Mouse (Mus musculus): ENCODE measurements around the gene Fam222a.

Fam222a gene

GRCm38 (mm10) chr5:114585682-114586081 is 17.9 kb downstream of the Fam222a start:
- no peak for DNase-seq

- no peak for DNase-seq
These were observed 20.1 kb downstream of the Fam222a start for GRCm38 (mm10) chr5:114587908-114588307.

- DNase-seq, result no peak
These were observed 20.6 kb downstream of the Fam222a start for GRCm38 (mm10) chr5:114588416-114588815.

GRCm38 (mm10) chr5:114589026-114589425 is 21.2 kb downstream of the Fam222a start:
- no peak for DNase-seq

GRCm38 (mm10) chr5:114589454-114589853 is 21.6 kb downstream of the Fam222a start:
- no peak for DNase-seq

DNA sequence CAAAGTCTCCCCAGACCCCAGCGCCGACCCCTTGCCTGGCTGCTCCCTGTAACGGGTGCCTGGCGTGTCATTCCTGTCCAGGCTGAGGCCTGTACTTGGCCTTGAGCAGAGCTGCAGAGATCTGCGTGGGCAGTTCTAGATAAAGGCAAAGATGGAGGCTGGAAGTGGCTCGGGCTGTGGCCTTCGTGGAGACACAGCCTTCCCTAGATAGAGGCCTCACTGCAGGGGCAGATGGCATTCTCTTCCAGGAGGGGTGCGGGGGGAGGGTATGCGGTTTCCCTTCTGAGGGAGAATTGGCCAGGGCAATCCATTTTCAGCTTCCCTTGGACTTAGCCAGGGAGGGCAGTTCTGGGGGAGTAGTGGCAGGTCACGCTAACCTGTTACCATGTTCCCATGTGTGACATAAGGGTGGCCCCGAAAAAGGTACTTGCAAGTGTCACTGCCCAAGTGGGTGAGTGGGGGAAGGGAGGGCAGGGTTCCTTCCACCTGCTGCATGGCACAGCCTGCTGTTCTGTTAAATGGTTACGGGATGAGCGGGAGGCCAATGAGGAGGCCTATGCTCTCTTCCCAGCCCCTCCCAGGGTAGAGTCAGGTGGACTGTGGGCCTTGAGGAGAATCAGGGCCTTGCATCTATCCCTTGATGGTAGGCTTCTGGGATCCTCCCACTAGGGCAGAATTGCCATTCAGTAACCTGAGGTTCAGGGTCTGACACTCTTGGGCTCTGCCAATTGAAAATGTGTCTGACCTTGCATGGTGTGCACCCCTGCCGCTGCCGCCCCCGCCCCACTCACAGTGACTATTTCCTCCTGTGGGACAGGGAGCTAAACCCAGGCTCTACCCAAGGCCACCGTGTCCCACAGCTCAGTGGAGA is 22.5 kb downstream of the Fam222a start:
- DNase-seq, result no peak

DNA sequence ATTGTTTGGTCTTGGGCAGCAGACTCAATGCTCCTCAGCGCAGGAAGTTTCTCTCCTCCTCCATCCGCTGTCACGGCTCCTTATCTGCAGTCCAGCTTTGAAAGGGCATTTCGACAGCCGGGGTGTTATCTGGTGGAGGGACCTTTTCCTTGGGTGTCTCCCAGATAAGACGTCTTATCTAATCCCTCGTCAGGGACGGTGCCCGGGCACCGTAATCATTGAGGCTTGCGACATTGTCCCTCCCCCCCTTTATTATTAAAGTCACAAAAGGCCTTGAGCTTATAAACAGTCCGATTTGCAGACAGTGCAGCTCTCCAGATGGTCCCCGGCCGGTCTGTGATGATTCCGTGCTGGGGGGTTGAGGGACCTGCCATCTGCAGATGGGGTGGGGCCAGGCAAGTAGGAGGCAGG is 23.3 kb downstream of the Fam222a start:
- DNase-seq, result no peak

GRCm38 (mm10) chr5:114592463-114593160 is 24.8 kb downstream of the Fam222a start:
- no peak for DNase-seq

DNA sequence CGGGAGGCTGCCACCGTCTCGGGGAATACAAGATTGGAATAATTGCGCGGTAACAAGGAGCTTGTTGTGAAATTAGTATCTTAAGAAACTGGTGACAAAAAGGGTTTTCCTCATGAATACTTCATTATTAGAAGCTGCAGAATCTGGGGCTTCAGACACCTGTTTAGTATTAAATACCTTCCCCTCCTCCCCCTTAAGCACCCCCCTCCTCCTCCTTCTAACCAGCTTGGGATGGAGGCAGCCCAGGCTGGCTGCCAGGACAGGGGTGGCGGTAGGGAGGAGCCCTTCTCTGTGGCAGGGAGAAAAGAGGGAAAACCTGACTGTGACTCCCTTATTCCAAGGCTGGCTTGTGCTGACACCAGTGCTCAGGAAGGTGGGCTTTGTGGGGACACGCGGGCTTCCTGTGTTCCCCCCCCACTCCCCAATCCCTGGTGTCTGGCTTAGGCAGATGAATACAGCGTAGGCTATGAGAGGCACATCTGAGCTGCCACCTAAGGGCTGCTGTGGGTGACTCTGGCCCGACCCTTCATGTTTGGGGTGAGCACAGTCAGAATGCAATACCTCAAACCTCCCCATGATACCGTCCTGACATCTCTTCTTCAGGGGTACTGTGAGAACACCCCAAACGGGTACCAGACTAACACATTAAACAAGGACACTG is 25.5 kb downstream of the Fam222a start:
- no peak for DNase-seq

DNA sequence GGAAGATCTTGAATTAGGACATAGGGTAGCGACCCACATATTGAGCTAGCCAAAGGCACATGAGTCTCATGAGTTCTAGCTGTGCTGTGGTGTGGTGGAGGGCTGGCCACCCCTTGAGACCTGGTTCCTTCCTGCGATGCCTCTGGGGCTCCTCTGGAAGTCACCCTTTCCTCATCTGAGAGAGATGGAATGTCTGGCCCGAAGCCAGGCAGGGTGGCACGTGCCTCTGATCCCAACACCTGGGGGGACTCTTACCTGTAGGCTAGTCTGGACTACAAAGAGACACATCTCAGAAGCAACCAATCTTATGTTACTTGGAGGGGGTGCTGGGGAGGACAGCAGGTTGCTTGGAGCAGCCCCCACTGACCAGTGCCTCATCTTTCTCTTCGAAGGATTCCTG is 26.1 kb downstream of the Fam222a start:
- no peak for DNase-seq

DNA sequence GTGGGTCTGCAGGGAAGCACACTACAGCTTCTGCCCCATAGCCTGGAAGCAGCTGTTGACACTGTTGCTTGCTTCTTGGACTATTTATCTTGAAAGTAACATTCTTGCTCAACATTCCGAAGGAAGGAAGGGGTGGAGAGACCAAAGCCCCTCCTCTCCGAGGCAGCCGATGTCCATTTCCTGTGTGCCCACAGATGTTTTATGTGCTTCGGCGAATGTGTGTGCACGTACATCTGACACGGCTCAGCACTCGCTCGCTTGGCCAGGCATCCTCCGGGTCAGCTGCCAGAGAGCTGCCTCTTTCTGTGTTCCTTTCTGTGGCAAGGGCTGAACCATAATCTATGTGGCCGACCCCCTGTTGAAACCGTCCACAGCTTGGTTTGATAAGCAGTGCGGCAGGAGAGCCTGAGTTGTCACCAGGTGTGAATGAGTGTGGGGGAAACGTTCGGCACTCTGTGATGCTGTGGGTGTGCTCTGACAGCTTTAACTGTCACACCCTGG is 27.0 kb downstream of the Fam222a start:
- no peak for DNase-seq

GRCm38 (mm10) chr5:114596604-114597003 is 28.8 kb downstream of the Fam222a start:
- DNase-seq, result no peak

DNA sequence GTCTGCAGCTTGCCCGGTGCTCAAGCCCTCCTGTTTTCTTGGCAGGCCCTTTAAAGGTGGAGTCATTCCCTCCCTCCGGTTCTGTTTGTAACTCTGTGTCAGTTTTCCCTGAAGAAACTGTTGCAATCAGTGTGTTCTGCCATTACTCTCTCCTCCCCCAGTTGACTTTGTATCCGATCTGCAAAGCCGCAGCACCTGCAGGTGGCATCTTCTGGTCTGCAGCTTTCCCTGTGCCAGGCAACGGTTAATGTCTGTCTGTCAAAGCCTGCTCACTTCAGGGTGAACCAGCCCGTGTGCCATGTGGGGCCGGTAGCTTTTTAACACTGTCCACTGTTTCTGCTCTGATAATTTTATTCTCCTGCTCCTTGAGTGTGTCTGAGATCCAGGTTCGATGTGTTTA is 29.4 kb downstream of the Fam222a start:
- DNase-seq, result no peak

GRCm38 (mm10) chr5:114597652-114598051 is 29.8 kb downstream of the Fam222a start:
- DNase-seq, result no peak

DNA sequence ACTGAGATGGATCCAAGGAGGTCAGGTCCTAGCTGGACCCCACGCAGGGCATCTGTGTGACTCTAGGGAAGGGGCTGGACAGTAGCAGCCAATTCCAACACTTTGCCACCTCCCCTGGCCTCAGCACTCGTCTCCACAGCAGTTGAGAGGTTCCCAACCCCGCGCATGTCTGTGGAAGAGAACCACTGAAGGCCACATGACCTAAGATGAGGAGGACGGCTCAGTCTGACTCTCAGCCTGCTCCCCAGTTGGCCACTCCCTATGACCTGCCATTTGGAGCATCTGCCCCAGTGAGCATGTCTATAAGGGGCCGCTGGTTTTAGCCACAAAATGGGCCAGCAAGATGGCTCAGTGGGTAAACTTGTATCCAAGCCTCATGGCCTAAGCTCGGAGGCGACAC is 34.2 kb downstream of the Fam222a start:
- DNase-seq, result no peak

DNA sequence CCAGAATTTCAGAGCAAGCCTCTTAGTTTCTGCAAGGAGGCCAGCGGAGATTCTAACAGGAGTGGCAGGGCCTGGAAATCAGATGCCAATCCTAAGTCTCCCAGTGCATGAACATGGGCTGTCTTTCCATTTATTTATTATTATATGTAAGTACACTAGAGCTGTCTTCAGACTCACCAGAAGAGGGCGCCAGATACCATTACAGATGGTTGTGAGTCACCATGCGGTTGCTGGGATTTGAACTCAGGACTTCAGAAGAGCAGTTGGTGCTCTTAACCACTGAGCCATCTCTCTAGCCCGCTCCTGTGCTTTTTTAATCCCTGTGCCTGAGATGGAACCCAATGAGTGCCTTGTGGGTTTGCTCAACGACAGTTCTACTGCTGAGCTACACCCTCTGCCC is 36.2 kb downstream of the Fam222a start:
- DNase-seq, result no peak

- DNase-seq, result no peak
These were observed 37.0 kb downstream of the Fam222a start for GRCm38 (mm10) chr5:114604781-114605290.

- DNase-seq, result no peak
These were observed 38.2 kb downstream of the Fam222a start for GRCm38 (mm10) chr5:114605981-114606380.

GRCm38 (mm10) chr5:114607651-114608050 is 39.8 kb downstream of the Fam222a start:
- peak; percentile 76 for DNase-seq

DNA sequence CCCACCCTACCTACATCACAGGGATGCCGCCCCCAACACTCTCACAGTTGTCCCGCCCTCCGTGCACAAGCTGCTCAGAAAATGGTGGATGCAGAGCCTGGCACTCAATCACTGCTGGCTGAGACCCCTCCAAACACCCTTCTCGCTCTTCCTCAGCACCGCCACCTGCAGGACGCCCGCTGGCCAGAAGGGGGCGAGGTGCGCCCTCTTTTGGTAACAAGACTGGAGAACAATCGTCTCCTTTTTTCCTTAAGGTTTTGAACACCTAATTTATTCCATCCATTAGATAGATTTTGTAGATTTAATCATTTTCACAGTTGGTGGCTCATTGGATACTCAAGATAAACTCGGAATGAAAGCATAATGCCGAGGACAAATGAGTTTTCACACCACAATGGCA is 40.7 kb downstream of the Fam222a start:
- DNase-seq, result peak; percentile 52

DNA sequence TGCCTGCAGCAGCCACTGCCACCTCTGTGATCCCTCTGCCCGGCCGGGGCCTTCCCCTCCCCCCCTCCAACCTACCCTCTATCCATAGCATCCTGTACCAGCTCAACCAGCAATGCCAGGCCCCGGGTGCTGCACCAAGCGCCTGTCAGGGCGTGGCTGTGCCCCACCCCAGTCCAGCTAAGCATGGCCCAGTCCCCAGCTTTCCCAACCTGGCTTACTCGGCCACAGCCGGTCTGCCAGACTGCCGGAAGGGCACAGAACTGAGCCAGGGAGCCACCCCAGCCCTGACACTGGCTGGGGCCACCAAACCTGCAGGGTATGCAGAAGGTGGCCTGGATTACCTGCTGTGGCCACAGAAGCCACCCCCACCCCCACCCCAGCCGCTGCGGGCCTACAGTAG is 43.4 kb downstream of the Fam222a start:
- no peak for DNase-seq

- DNase-seq, result no peak
These were observed 44.3 kb downstream of the Fam222a start for GRCm38 (mm10) chr5:114611968-114612608.

DNA sequence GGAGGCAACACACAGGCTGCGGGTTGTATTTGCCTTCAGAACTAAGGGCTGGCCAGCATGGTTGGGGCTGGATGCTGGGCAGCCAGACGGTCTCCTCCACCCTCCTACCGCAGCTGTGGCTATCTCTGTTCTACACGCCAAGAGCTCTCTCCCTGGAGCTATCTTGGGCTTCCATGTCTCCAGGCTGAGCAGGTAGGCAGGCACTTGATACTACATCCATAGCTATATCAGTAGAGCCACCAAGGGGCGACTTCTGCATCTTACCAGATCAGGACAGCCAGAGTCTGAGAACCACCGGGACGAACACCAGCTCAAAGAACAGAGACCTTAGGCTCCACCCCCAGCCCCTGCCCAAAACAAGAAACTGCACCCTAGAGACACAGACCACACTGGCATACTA is 47.0 kb downstream of the Fam222a start:
- no peak for DNase-seq
